Mouse (Mus musculus) megakaryocyte, embryonic 14.5 days (primary cell): Measurements from ENCODE around the gene Pkn1. TPM values are rescaled to one million over a fixed set of nuclear protein-coding genes. Genes with fewer than 3 reads are reported as not detected.

ENCODE experiments used
- H3K27me3 ChIP-seq: replicated peaks from 2 replicates; pipeline ENCODE3; 2012; ENCODE audit warnings: inconsistent platforms
- H3K36me3 ChIP-seq: replicated peaks from 2 replicates; pipeline ENCODE3; 2012; ENCODE audit warnings: low read length, inconsistent platforms, mixed read lengths
- H3K4me1 ChIP-seq: 2 replicates; pipeline ENCODE4 v1.6.1; 2012; ENCODE audit warnings: inconsistent platforms
- H3K4me3 ChIP-seq: replicated peaks from 2 replicates; pipeline ENCODE3; 2012; ENCODE audit warnings: moderate library complexity, mild to moderate bottlenecking, inconsistent platforms
- H3K9me3 ChIP-seq: 2 replicates; pipeline ENCODE4 v1.6.1; 2012; ENCODE audit warnings: inconsistent platforms
- FLI1 ChIP-seq: IDR thresholded peaks from 2 replicates; pipeline ENCODE4 v1.6.1; 2012; ENCODE audit warnings: low read length, inconsistent platforms, mixed read lengths
- GATA1 ChIP-seq: IDR thresholded peaks from 3 replicates; pipeline ENCODE4 v1.6.1; 2012; ENCODE audit warnings: mixed read lengths, low read length, inconsistent platforms, borderline replicate concordance
- polyA plus RNA-seq: library from polyadenylated mRNA; stranded (reverse); fragments of >175 nt; gene quantifications from 2 replicates; pipeline ENCODE4 v1.2.3, GENCODE M21; 2012; ENCODE audit warnings: low replicate concordance; ENCODE audit not compliant: insufficient read depth

Gene Pkn1
- polyA plus RNA-seq, 1 experiment = 73.0 TPM

DNA sequence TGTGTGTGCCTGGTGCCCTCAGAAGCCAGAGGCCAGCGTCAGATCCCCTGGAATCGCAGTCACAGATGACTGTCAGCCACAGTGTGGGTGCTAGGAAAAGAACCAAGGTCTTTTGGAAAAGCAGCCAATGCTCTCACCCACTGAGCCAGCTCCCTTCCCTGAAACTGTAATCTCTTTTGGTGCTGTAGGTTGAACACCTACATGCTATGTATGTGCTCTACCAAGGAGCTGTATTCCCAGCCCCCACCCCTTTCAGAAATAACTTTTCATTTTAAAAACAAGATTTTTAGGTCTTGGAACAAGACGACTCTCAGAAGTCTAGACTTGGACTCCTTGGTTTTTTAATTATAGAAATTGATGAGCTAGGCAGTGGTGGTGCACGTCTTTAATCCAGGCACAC lies 4.4 kb upstream of the Pkn1 start:
- H3K4me1 ChIP-seq = peaks cover 27% of the 10 kb centered on the region
- peaks cover 3% of the 10 kb centered on the region; the same call in 1 of the 2 replicates for H3K9me3 ChIP-seq
- no peaks in the 10 kb centered on the region for H3K27me3 ChIP-seq
- H3K36me3 ChIP-seq = no peaks in the 10 kb centered on the region
- no peak overlapping the region for H3K4me3 ChIP-seq
- TF ChIP-seq GATA1 = no peak
- no peak for TF ChIP-seq FLI1

- Histone ChIP-seq H3K27me3 (no peaks in the 10 kb centered on the region), H3K36me3 (peaks cover 5% of the 10 kb centered on the region), H3K4me1 (peaks cover 48% of the 10 kb centered on the region), H3K4me3 (peak overlapping the region; percentile 38), H3K9me3 (peaks cover 3% of the 10 kb centered on the region; the same call in 1 of the 2 replicates)
- no peak for TF ChIP-seq GATA1
- no peak for TF ChIP-seq FLI1
These were observed 1.6 kb upstream of the Pkn1 start for GRCm38 (mm10) chr8:83700423-83701085.

DNA sequence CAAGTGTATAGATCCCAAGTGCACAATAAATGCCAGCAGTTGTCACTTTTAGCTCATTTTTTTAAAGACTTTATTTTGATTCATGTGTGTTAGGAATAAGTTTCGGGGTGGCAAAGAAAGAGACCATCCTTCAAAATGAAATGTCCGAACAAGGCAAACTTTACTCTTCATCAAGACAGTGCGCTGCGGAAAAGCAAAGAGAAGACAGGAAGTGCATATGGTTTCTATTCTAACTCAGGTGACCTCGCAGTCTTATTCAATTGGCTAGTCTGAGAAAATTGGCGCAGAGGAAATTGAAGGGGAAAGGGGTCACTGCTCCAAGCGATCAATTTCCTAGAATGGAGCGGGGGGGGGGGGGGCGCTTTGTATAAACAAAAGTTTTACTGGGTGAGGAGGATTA lies 587 bp upstream of the Pkn1 start:
- TF ChIP-seq FLI1 (no peak), GATA1 (no peak)
- peaks cover 58% of the 10 kb centered on the region for H3K4me1 ChIP-seq

GRCm38 (mm10) chr8:83698291-83698660 lies 703 bp downstream of the Pkn1 start:
- H3K4me3 ChIP-seq = peak overlapping the region; percentile 97

More for the DNA sequence above, 587 bp upstream of the Pkn1 start:
- Histone ChIP-seq H3K36me3 (peaks cover 5% of the 10 kb centered on the region), H3K9me3 (peaks cover 3% of the 10 kb centered on the region; the same call in 1 of the 2 replicates), H3K27me3 (no peaks in the 10 kb centered on the region), H3K4me3 (peak overlapping the region; percentile 97)

GRCm38 (mm10) chr8:83697374-83698220 lies 1.4 kb downstream of the Pkn1 start:
- peaks cover 78% of the 10 kb centered on the region for H3K4me1 ChIP-seq
- H3K36me3 ChIP-seq = peaks cover 12% of the 10 kb centered on the region
- H3K4me3 ChIP-seq = peak overlapping the region; percentile 97
- no peaks in the 10 kb centered on the region for H3K27me3 ChIP-seq
- H3K9me3 ChIP-seq = peaks cover 3% of the 10 kb centered on the region; the same call in 1 of the 2 replicates
- TF ChIP-seq FLI1 = no peak

More at GRCm38 (mm10) chr8:83698291-83698660, 703 bp downstream of the Pkn1 start:
- peaks cover 5% of the 10 kb centered on the region for H3K36me3 ChIP-seq
- no peaks in the 10 kb centered on the region for H3K27me3 ChIP-seq
- peaks cover 71% of the 10 kb centered on the region for H3K4me1 ChIP-seq
- peaks cover 3% of the 10 kb centered on the region; the same call in 1 of the 2 replicates for H3K9me3 ChIP-seq
- TF ChIP-seq FLI1 (no peak), GATA1 (no peak)

DNA sequence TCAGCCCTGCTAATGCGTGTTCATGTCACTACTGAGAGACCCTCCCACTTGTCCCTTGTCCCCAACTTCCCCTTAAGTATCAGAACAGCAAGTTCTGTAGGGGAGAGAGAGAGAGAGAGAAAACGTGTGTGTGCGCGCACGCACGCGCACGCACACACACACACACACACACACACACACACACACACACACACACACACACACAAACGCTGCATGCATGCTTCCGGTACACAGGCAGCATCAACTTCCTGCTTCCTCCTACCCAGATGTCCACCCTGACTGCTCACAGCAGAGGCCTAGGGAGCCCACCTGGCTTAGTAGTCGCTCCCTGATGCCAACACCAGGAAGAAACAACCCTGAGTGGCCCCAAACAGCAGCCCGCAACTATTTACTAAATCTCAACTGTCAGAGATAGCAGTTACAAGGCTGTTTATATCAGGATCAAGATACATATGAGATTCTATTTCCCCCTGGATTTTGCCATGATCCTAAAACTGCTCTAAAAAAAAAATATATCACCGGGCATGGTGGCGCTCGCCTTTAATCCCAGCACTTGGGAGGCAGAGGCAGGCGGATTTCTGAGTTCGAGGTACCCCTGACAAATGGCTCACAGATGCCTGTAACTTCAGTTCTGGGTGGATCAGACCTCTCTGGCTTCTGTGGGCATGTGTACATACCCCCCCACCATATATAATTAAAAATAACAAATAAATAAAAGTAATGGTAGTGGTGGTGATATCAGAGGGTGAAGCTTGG lies 3.5 kb downstream of the Pkn1 start:
- H3K36me3 ChIP-seq = peaks cover 33% of the 10 kb centered on the region
- no peak for TF ChIP-seq GATA1
- no peak for TF ChIP-seq FLI1
- H3K27me3 ChIP-seq = no peaks in the 10 kb centered on the region
- H3K4me3 ChIP-seq = peak overlapping the region; percentile 83
- H3K9me3 ChIP-seq = no peaks in the 10 kb centered on the region
- peaks cover 79% of the 10 kb centered on the region for H3K4me1 ChIP-seq

DNA sequence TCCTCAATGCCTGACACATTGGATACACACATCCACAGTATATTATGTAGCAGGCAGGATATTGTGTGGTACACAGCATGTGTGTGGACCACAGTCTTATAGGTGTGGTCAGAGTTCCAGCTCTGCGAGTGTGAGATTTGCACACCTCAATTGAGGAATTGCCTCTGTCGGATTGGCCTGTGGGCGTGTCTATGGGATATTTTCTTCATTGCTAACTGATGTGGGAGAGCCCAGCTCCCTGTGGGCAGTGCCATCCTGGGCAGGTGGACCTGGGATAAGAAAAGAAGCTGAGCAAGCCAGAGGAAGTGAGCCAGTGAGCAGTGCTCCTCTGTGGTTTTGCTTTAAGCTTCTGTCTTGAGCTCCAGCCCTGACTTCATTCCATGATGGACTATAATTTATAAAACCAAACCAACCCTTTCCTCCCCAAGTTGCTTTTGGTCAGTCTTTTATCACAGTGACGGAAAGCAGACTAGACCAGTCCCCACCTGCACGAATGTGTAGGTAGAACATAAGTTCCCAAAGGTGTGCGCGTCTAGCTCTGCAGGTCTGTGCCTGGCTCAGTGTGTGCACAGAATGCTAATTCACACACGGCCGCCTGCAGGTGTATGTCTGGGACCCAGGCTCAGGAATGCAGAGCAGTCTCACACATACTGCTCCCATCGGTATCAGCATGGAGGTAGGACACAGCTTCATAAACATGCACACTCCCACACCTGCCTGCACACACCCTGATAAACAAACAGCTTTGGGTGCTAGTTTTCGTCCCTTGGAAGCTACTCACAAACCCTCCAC lies 4.4 kb downstream of the Pkn1 start:
- Histone ChIP-seq H3K36me3 (peaks cover 42% of the 10 kb centered on the region), H3K9me3 (no peaks in the 10 kb centered on the region), H3K4me1 (peaks cover 70% of the 10 kb centered on the region), H3K27me3 (no peaks in the 10 kb centered on the region), H3K4me3 (peak overlapping the region; percentile 90)
- TF ChIP-seq FLI1 (no peak), GATA1 (no peak)

GRCm38 (mm10) chr8:83693609-83694236 lies 5.3 kb downstream of the Pkn1 start:
- no peaks in the 10 kb centered on the region for H3K9me3 ChIP-seq
- H3K36me3 ChIP-seq = peaks cover 48% of the 10 kb centered on the region
- TF ChIP-seq GATA1 (no peak), FLI1 (no peak)
- H3K4me3 ChIP-seq = peak overlapping the region; percentile 90
- peaks cover 65% of the 10 kb centered on the region for H3K4me1 ChIP-seq
- no peaks in the 10 kb centered on the region for H3K27me3 ChIP-seq
